20 mouse cellular contexts compared by ENCODE assay signal in genomic region chr2:148020125-148020524, GRCm38 (mm10). TPM values are rescaled to one million over a fixed set of nuclear protein-coding genes. Genes with fewer than 3 reads are reported as not detected.
DNase-seq lines count a peak whose midpoint lies in the region; ATAC-seq and TF ChIP-seq lines count a peak whose summit lies in the region.
"Had no signal": no experiment of that assay in that cellular context is flagged by ENCODE, and none has a peak within 500 bp of the region (broad histone marks: within the 10 kb centered on the region; RNA-seq: fewer than 3 reads in every experiment).

No protein-coding gene starts in this region.

- no peak for ATAC-seq in intestine, embryonic 14.5 days (replicated peaks; ENCODE audit: low FRiP score, low TSS enrichment, low read depth)
- no peak for ATAC-seq in intestine, embryonic 15.5 days
- ATAC-seq in midbrain, embryonic 13.5 days: no peak
- ATAC-seq in stomach, postnatal 0 days (ENCODE audit: low FRiP score, low TSS enrichment): no peak
- ATAC-seq: forebrain, embryonic 15.5 days had no signal

- 43% methylated on average over 3 of the region's 3 CpGs for WGBS in intestine, embryonic 14.5 days
- WGBS in intestine, embryonic 15.5 days: 36% methylated on average over 3 of the region's 3 CpGs
- 25% methylated on average over 3 of the region's 3 CpGs for WGBS in midbrain, embryonic 10.5 days
- WGBS in midbrain, embryonic 13.5 days: 22% methylated on average over 3 of the region's 3 CpGs
- 32% methylated on average over 3 of the region's 3 CpGs for WGBS in stomach, postnatal 0 days

- H3K4me2 ChIP-seq in intestine, embryonic 14.5 days (ENCODE audit: low read length): no peak overlapping the region
- H3K4me2 ChIP-seq in intestine, embryonic 15.5 days (replicated peaks): no peak overlapping the region
- no peak overlapping the region for H3K4me2 ChIP-seq in midbrain, embryonic 13.5 days (replicated peaks)
- no peak overlapping the region for H3K4me2 ChIP-seq in stomach, postnatal 0 days (replicated peaks; ENCODE audit: low read depth)
- H3K4me2 ChIP-seq: embryonic facial prominence, embryonic 12.5 days; forebrain, embryonic 15.5 days; heart, embryonic 11.5 days; heart, embryonic 15.5 days had no signal

- H3K9ac ChIP-seq in intestine, embryonic 14.5 days (ENCODE audit: low read length): no peak overlapping the region
- no peak overlapping the region for H3K9ac ChIP-seq in intestine, embryonic 15.5 days
- no peak overlapping the region for H3K9ac ChIP-seq in midbrain, embryonic 13.5 days (replicated peaks)
- no peak overlapping the region for H3K9ac ChIP-seq in stomach, postnatal 0 days (ENCODE audit: low read length)
- H3K9ac ChIP-seq: embryonic facial prominence, embryonic 12.5 days; forebrain, embryonic 15.5 days; heart, embryonic 15.5 days had no signal

- TF ChIP-seq EP300 in stomach, postnatal 0 days (optimal IDR thresholded peaks at IDR 0.05): no peak

- H3K27ac ChIP-seq in intestine, embryonic 14.5 days (ENCODE audit: low read depth): no peak overlapping the region
- H3K27ac ChIP-seq in intestine, embryonic 15.5 days: no peak overlapping the region
- peak overlapping the region; percentile 79 for H3K27ac ChIP-seq in midbrain, embryonic 10.5 days (replicated peaks)
- H3K27ac ChIP-seq in midbrain, embryonic 13.5 days: no peak overlapping the region
- no peak overlapping the region for H3K27ac ChIP-seq in stomach, postnatal 0 days (replicated peaks)
- H3K27ac ChIP-seq: embryonic facial prominence, embryonic 12.5 days; forebrain, embryonic 15.5 days; heart, embryonic 15.5 days had no signal

- TF ChIP-seq CTCF in stomach, postnatal 0 days (IDR thresholded peaks at IDR 0.05; ENCODE audit: low read depth): no peak

- DNase-seq in heart, adult 11 months: peak; percentile 82
- DNase-seq in heart, adult 9 months (ENCODE audit: low spot score in 2 of 2): no peak
- peak; percentile 39 for DNase-seq in intestine, embryonic 14.5 days (ENCODE audit: low spot score)
- no peak for DNase-seq in midbrain, embryonic 10.5 days (ENCODE audit: low spot score)
- DNase-seq in stomach, postnatal 0 days (ENCODE audit: low spot score): no peak
- DNase-seq: adrenal gland, adult 2 months; adrenal gland, postnatal 25 days; cerebellum, adult 2 months; cerebellum, postnatal 25 days; gastrocnemius, postnatal 36 days; heart, adult 18-20 months; heart, postnatal 14 days; kidney, adult 11 months had no signal

- no peaks in the 10 kb centered on the region for H3K36me3 ChIP-seq in intestine, embryonic 14.5 days (ENCODE audit: control insufficient read depth, insufficient read depth, low read length)
- H3K36me3 ChIP-seq in intestine, embryonic 15.5 days: no peaks in the 10 kb centered on the region
- no peaks in the 10 kb centered on the region for H3K36me3 ChIP-seq in midbrain, embryonic 10.5 days
- no peaks in the 10 kb centered on the region for H3K36me3 ChIP-seq in midbrain, embryonic 13.5 days
- H3K36me3 ChIP-seq in stomach, postnatal 0 days (ENCODE audit: control insufficient read depth, insufficient read depth, low read length): no peaks in the 10 kb centered on the region
- H3K36me3 ChIP-seq: embryonic facial prominence, embryonic 12.5 days; forebrain, embryonic 15.5 days; heart, embryonic 15.5 days had no signal

- 0 out of 2 replicates have a peak, but pooled peaks cover 6% of the 10 kb centered on the region for H3K4me1 ChIP-seq in intestine, embryonic 14.5 days (replicated peaks; ENCODE audit: control insufficient read depth, insufficient read depth, low read length)
- no peaks in the 10 kb centered on the region for H3K4me1 ChIP-seq in intestine, embryonic 15.5 days (replicated peaks)
- peaks cover 53% of the 10 kb centered on the region for H3K4me1 ChIP-seq in midbrain, embryonic 10.5 days
- peaks cover 7% of the 10 kb centered on the region for H3K4me1 ChIP-seq in midbrain, embryonic 13.5 days (replicated peaks)
- no peaks in the 10 kb centered on the region for H3K4me1 ChIP-seq in stomach, postnatal 0 days (replicated peaks; ENCODE audit: control insufficient read depth, insufficient read depth)
- H3K4me1 ChIP-seq: embryonic facial prominence, embryonic 12.5 days; heart, embryonic 15.5 days had no signal

- no peaks in the 10 kb centered on the region for H3K9me3 ChIP-seq in intestine, embryonic 14.5 days (ENCODE audit: control insufficient read depth, low read length)
- H3K9me3 ChIP-seq in intestine, embryonic 15.5 days: no peaks in the 10 kb centered on the region
- no peaks in the 10 kb centered on the region for H3K9me3 ChIP-seq in midbrain, embryonic 10.5 days (replicated peaks)
- no peaks in the 10 kb centered on the region for H3K9me3 ChIP-seq in midbrain, embryonic 13.5 days
- no peaks in the 10 kb centered on the region for H3K9me3 ChIP-seq in stomach, postnatal 0 days (ENCODE audit: control insufficient read depth, low read length)
- H3K9me3 ChIP-seq: embryonic facial prominence, embryonic 12.5 days; forebrain, embryonic 15.5 days; heart, embryonic 15.5 days had no signal

- no peak overlapping the region for H3K4me3 ChIP-seq in intestine, embryonic 14.5 days (ENCODE audit: low read depth, low read length)
- H3K4me3 ChIP-seq in intestine, embryonic 15.5 days (replicated peaks): no peak overlapping the region
- H3K4me3 ChIP-seq in midbrain, embryonic 10.5 days: peak overlapping the region; percentile 16; the same call in 1 of the 2 replicates
- no peak overlapping the region for H3K4me3 ChIP-seq in midbrain, embryonic 13.5 days (replicated peaks)
- H3K4me3 ChIP-seq in stomach, postnatal 0 days (ENCODE audit: low read depth, low read length): no peak overlapping the region
- H3K4me3 ChIP-seq: embryonic facial prominence, embryonic 12.5 days; forebrain, embryonic 15.5 days; heart, embryonic 15.5 days had no signal

- peaks cover 20% of the 10 kb centered on the region for H3K27me3 ChIP-seq in intestine, embryonic 14.5 days (replicated peaks; ENCODE audit: control insufficient read depth, insufficient read depth, low read length)
- peaks cover 15% of the 10 kb centered on the region for H3K27me3 ChIP-seq in intestine, embryonic 15.5 days (replicated peaks)
- H3K27me3 ChIP-seq in midbrain, embryonic 10.5 days (ENCODE audit: low read depth, poor library complexity, severe bottlenecking): peaks cover 85% of the 10 kb centered on the region
- H3K27me3 ChIP-seq in midbrain, embryonic 13.5 days: peaks cover 87% of the 10 kb centered on the region
- no peaks in the 10 kb centered on the region for H3K27me3 ChIP-seq in stomach, postnatal 0 days (ENCODE audit: control insufficient read depth, insufficient read depth, low read length)

RNA-seq across cellular contexts. Expression of gene Foxa2, which starts 26.6 kb away (rescaled TPM):
- polyA plus RNA-seq in intestine, embryonic 14.5 days (2014; fragmentation: Nextera tagmentation; extraction: Ambion mirVana): 2.6 and 6.5 TPM in 2 replicates
- polyA plus RNA-seq in intestine, embryonic 15.5 days (2015; fragmentation: Nextera tagmentation; extraction: Ambion mirVana): 5.4 and 5.8 TPM in 2 replicates
- polyA plus RNA-seq in midbrain, embryonic 10.5 days (2016; fragmentation: Nextera tagmentation; extraction: Ambion mirVana): 10.4 and 12.1 TPM in 2 replicates
- polyA plus RNA-seq in midbrain, embryonic 13.5 days (2015; fragmentation: Nextera tagmentation; extraction: Ambion mirVana): 4.0 and 9.2 TPM in 2 replicates
- polyA plus RNA-seq in stomach, postnatal 0 days (2015; fragmentation: Nextera tagmentation; extraction: Ambion mirVana): 11.6 and 12.1 TPM in 2 replicates
- polyA plus RNA-seq: cerebellum, adult 2 months; cortical plate, adult 2 months; forebrain, embryonic 15.5 days had no signal

Comparison
In these comparisons a context has a peak if more than half of its experiments do, and no peak if none do; other contexts are left out.
1. DNase-seq: peak in heart, adult 11 months (single experiment) and intestine, embryonic 14.5 days (single experiment); none in heart, adult 9 months (0 of 2), midbrain, embryonic 10.5 days (single experiment) and stomach, postnatal 0 days (single experiment).